Mouse (Mus musculus) ES-Bruce4 (cell line): ENCODE results near the gene Sorl1. TPM values are rescaled to one million over a fixed set of nuclear protein-coding genes. Genes with fewer than 3 reads are reported as not detected.

ENCODE experiments used
- H3K27ac ChIP-seq: 2 replicates; pipeline ENCODE4 v1.5.1; 2012; ENCODE audit warnings: low read length, inconsistent platforms; ENCODE audit not compliant: insufficient read depth
- H3K27me3 ChIP-seq: 2 replicates; pipeline ENCODE4 v1.6.1; 2012; ENCODE audit warnings: mild to moderate bottlenecking, low read length, inconsistent platforms; ENCODE audit not compliant: control insufficient read depth, poor library complexity, insufficient read depth, severe bottlenecking
- H3K36me3 ChIP-seq: 2 replicates; pipeline ENCODE4 v1.6.1; 2012; ENCODE audit warnings: inconsistent platforms, mild to moderate bottlenecking, low read length, moderate library complexity; ENCODE audit not compliant: control insufficient read depth, poor library complexity, insufficient read depth, severe bottlenecking
- H3K4me1 ChIP-seq: one replicate; pipeline ENCODE4 v1.8.1; 2011; ENCODE audit warnings: low read length; ENCODE audit not compliant: control insufficient read depth, insufficient read depth
- H3K4me3 ChIP-seq: 2 replicates; pipeline ENCODE4 v1.5.1; 2011; ENCODE audit warnings: low read depth, mild to moderate bottlenecking, low read length
- H3K9ac ChIP-seq: 2 replicates; pipeline ENCODE4 v1.6.1; 2012; ENCODE audit warnings: low read depth, mild to moderate bottlenecking, inconsistent platforms; ENCODE audit not compliant: poor library complexity, severe bottlenecking
- H3K9me3 ChIP-seq: replicated peaks from 2 replicates; pipeline ENCODE4 v1.6.1; 2012; ENCODE audit warnings: mild to moderate bottlenecking, low read length, inconsistent platforms; ENCODE audit not compliant: control insufficient read depth, poor library complexity, insufficient read depth, severe bottlenecking
- CTCF ChIP-seq: IDR thresholded peaks from one replicate; pipeline ENCODE4 v1.8.1; 2011; ENCODE audit warnings: low read depth, low read length
- EP300 ChIP-seq: IDR thresholded peaks from 2 replicates; pipeline ENCODE4 v1.6.1; 2011; ENCODE audit warnings: low read depth, low read length; ENCODE audit not compliant: insufficient read depth
- POLR2A ChIP-seq: IDR thresholded peaks from one replicate; pipeline ENCODE4 v1.8.1; 2011; ENCODE audit warnings: low read length; ENCODE audit not compliant: insufficient read depth
- polyA plus RNA-seq: library from polyadenylated mRNA; stranded (reverse); fragments of >200 nt; gene quantifications from 2 replicates; pipeline ENCODE4 v1.2.4, GENCODE M21; 2011; ENCODE audit warnings: low read depth; ENCODE audit not compliant: missing spikeins, insufficient read depth, insufficient read length

Gene Sorl1
- polyA plus RNA-seq, 1 experiment, result 17.6 TPM

- Histone ChIP-seq H3K36me3 (no peaks in the 10 kb centered on the region), H3K9ac (no peak overlapping the region), H3K27me3 (no peaks in the 10 kb centered on the region), H3K4me3 (no peak overlapping the region), H3K4me1 (no peaks in the 10 kb centered on the region), H3K27ac (no peak overlapping the region), H3K9me3 (no peaks in the 10 kb centered on the region)
- TF ChIP-seq CTCF, result no peak
- TF ChIP-seq EP300, result no peak
- TF ChIP-seq POLR2A, result no peak
Measured at GRCm38 (mm10) chr9:41993821-41994220, 130.3 kb downstream of the Sorl1 start.

- H3K27ac ChIP-seq, result no peak overlapping the region
- no peak overlapping the region for H3K4me3 ChIP-seq
- no peaks in the 10 kb centered on the region for H3K36me3 ChIP-seq
- no peaks in the 10 kb centered on the region for H3K4me1 ChIP-seq
- no peak overlapping the region for H3K9ac ChIP-seq
- TF ChIP-seq POLR2A (no peak), CTCF (no peak), EP300 (no peak)
- H3K9me3 ChIP-seq, result no peaks in the 10 kb centered on the region
- H3K27me3 ChIP-seq, result no peaks in the 10 kb centered on the region
Measured at GRCm38 (mm10) chr9:41992841-41993240, 131.3 kb downstream of the Sorl1 start.

- H3K4me1 ChIP-seq, result peaks cover 1% of the 10 kb centered on the region
- no peaks in the 10 kb centered on the region for H3K27me3 ChIP-seq
- H3K4me3 ChIP-seq, result no peak overlapping the region
- no peaks in the 10 kb centered on the region for H3K9me3 ChIP-seq
- no peaks in the 10 kb centered on the region for H3K36me3 ChIP-seq
- H3K27ac ChIP-seq, result no peak overlapping the region
- TF ChIP-seq CTCF (no peak), POLR2A (no peak)
- H3K9ac ChIP-seq, result no peak overlapping the region
Measured at GRCm38 (mm10) chr9:41985636-41986035, 138.5 kb downstream of the Sorl1 start.

GRCm38 (mm10) chr9:41985052-41985451 is 139.0 kb downstream of the Sorl1 start:
- peaks cover 2% of the 10 kb centered on the region for H3K4me1 ChIP-seq
- no peak overlapping the region for H3K4me3 ChIP-seq
- H3K36me3 ChIP-seq, result no peaks in the 10 kb centered on the region
- TF ChIP-seq EP300, result no peak
- TF ChIP-seq CTCF, result no peak
- no peak for TF ChIP-seq POLR2A
- H3K27ac ChIP-seq, result no peak overlapping the region
- H3K9me3 ChIP-seq, result no peaks in the 10 kb centered on the region
- no peak overlapping the region for H3K9ac ChIP-seq
- H3K27me3 ChIP-seq, result no peaks in the 10 kb centered on the region

- Histone ChIP-seq H3K4me3 (no peak overlapping the region), H3K4me1 (peaks cover 2% of the 10 kb centered on the region), H3K9me3 (no peaks in the 10 kb centered on the region), H3K27me3 (no peaks in the 10 kb centered on the region), H3K9ac (no peak overlapping the region), H3K27ac (no peak overlapping the region), H3K36me3 (no peaks in the 10 kb centered on the region)
- TF ChIP-seq CTCF (no peak), POLR2A (no peak), EP300 (no peak)
Measured at GRCm38 (mm10) chr9:41984306-41984705, 139.8 kb downstream of the Sorl1 start.

- H3K4me3 ChIP-seq, result no peak overlapping the region
- H3K27ac ChIP-seq, result no peak overlapping the region
- peaks cover 2% of the 10 kb centered on the region for H3K4me1 ChIP-seq
- H3K36me3 ChIP-seq, result no peaks in the 10 kb centered on the region
- H3K9ac ChIP-seq, result no peak overlapping the region
- TF ChIP-seq EP300 (no peak), POLR2A (no peak), CTCF (no peak)
- no peaks in the 10 kb centered on the region for H3K9me3 ChIP-seq
- no peaks in the 10 kb centered on the region for H3K27me3 ChIP-seq
Measured at GRCm38 (mm10) chr9:41983286-41983685, 140.8 kb downstream of the Sorl1 start.
